Mouse (Mus musculus): Measurements from ENCODE around the gene Hmmr.
A peak's percentile ranks its signal among the peaks of the same experiment; 100 is the strongest.

Hmmr gene

GRCm38 (mm10) chr11:40694311-40695087 is 38.7 kb downstream of the Hmmr start:
- DNase-seq (ENCODE audit: low spot score in 2 of 2): peak; percentile 62 to 72

DNA sequence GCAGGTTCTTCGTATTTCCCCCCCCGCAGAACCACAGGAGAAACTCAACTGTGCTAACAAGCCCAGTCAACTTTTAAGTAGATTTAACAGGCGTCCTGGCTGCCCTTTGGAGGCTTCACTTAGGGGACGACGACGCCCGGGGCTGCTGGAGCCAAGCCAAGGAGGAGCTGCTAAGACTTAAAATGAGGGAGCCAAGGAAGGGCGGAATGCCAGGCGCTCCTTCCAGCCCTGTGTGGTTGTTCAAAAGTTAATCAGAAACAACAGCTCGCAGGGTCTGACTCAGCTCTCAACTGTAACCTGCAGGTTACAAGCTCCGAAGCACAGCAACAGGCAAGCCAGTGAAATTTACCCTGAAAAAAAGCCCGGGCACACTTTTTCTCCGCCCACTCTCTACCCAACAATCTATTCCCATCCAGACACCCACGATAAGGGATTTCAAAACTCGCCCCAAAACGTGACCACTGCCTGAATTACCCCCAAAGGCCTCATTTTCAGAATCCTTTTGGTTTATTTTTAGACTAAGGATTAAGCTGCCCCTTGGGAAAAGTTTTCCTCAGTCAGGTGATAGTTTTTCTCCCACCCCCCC is 39.8 kb downstream of the Hmmr start:
- DNase-seq (ENCODE audit: low spot score in 2 of 2): peak; percentile 74 to 84

DNA sequence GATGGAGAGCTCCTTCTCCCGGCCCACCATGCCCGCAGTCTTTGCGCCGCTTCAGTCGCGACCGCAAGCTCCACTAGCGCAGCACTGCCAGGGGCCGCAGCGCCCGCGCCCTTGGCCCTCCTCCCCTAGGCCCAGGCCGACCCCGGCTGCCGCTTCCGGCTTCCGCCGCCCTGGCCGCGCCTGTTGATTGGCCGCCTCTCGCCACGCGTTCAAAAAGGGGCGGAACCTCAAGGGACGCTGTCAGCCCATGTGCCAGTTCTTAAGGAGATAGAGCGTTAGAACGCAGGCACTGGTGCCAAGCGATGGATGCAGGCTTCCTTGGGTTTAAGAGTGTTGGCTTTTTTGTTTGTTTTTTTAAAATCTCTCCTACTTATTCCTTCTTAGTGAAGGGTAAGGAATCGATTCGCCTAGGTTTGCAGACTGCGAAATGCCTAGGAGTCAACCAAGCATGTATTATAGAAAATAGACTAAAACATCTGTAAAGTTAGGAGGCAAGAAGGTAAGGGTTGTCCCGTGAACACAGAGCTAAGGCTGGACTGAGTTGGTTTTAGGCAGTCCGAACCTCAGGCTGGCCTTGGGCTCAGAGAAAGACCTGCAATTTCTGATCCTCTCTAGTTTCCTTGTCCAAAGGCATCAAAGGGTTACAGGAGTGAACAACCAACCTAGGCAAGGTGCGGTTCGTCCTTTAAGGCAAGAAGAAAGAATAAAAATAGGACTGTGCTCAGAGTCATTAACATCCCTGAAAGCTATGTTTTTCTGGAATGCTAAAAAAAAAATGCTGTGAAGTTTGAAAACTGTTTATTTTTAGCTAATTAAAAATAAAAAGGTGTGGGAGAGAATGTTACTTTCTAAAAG is 40.5 kb downstream of the Hmmr start:
- DNase-seq (ENCODE audit: low spot score in 2 of 2): peak; percentile 92 to 96

GRCm38 (mm10) chr11:40692101-40692509 is 41.1 kb downstream of the Hmmr start:
- no peak for DNase-seq (ENCODE audit: low spot score in 2 of 2)

DNA sequence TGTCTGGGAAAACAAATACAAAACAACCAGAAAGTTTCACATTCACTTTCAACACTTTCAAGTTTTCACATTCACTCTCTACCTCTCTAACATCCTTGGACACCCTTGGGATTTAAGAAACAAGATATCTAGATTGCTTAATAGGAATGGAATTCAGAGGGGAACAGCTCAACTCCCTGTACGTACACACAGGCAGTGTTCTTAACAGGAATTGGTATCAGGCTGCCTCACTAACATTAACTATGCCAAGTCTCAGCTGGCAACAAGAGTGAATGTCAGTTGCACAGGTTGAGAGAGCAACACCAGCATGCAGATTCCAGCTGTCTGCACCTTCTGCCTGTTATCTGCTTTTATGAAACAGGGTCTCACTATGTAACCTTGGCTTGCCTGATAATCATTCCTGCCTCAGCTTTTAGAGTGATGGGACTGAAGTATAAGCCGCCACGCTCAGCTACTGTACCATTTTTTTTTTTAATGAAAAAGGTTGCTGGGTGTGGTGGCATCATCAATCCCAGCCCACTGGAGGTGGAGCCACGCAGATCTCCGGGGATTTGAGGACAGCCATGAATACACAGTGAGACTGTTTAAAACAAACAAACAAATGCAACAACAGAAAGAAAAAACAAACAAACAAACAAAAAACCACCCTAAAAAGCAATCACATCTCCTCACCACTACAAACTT is 42.6 kb downstream of the Hmmr start:
- DNase-seq (ENCODE audit: low spot score in 2 of 2): no peak

DNA sequence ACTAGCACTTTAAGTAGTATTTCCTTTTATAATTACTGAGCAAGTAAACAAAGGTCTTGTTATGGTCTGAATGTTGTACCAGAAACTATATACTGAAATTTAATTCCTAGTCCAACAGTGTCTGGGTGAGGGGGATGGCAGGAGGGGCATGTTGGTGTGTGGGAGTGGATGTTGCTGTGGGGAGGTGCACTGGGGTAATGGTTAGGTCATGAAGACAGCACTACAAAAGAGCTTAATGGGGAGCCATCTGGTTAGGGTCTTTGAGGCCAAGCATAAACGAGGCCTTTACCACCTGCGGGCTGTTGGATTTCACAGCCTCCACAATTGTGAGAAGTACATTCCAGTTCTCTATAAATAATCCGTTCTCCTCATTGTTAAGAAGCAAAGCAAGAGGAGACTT is 49.9 kb downstream of the Hmmr start:
- DNase-seq (ENCODE audit: low spot score in 2 of 2): no peak

DNA sequence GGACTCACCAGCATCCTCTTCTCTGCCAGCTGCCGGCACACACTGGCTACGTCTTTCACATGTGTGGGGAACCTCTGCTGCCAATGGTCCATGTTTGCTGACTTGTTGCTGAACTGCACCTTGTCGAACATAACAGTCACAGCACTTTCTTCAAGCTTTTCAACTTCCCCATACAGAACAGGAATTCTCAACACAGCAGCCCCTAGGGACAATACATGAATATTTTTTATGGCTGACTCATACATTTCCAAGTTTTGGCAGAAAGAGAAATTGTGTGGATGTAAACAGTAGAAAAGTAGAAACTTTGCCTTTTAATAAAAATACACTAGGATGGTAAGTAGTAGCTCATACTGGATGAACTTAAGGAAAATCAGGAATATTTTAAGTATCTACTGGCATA is 50.8 kb downstream of the Hmmr start:
- no peak for DNase-seq (ENCODE audit: low spot score in 2 of 2)

GRCm38 (mm10) chr11:40677169-40677568 is 56.1 kb downstream of the Hmmr start:
- DNase-seq (ENCODE audit: low spot score in 2 of 2): no peak

DNA sequence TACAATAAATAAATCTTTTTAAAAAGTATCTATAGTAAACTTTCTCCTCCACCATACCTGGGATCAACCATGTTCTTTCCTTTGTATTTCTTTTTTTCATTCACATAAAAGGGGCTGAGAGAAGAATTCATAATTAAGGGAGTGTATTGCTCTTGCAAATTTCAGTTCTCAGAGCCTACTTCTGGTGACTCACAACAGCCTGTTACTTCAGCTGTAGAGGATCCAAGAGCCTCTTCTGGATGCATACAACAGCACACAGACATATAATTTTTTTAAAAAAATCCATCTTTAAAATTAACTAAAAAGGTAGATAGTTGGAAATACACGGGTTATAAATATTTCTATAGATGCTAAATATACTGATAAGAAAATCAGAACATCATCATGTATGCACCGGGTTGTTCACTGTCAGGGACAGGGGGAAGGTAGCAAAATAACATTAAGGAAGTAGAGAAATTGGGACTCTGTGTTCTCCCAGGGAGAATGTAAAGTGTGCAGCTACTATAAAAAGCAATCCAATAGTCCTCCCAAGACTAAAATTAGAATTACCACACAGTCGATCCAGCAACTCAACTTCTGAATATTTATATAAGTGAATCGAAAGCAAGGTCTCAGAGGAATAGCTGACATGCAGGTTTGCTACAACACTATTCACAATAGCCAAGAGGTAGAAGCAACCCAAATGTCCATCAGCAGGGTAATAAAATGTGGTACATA is 58.0 kb downstream of the Hmmr start:
- DNase-seq (ENCODE audit: low spot score in 2 of 2): no peak

Measured in spleen, postnatal 4 days (tissue).